Mouse (Mus musculus): ENCODE measurements around the gene Nfic.

Gene Nfic

DNA sequence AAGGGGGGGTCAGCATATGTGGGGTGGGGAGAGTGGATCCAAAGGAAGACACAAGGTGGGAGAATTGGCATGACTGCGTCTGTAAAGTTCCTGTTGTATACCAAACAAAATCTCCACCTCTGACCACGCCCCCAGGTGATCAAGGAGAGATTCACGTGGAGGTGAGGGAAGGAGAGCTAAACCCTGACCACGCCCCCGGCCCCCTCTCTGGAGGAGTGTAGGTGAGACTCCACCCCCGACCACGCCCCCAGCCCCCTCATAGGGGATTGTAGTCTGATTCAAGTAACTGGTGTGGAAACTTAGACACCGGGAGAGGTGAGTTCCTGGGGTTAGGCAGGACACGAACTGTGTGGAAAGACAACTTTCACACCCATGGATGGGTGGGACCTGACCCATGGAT lies 51.4 kb downstream of the Nfic start:
- no peak for DNase-seq (ENCODE audit: low read depth)

DNA sequence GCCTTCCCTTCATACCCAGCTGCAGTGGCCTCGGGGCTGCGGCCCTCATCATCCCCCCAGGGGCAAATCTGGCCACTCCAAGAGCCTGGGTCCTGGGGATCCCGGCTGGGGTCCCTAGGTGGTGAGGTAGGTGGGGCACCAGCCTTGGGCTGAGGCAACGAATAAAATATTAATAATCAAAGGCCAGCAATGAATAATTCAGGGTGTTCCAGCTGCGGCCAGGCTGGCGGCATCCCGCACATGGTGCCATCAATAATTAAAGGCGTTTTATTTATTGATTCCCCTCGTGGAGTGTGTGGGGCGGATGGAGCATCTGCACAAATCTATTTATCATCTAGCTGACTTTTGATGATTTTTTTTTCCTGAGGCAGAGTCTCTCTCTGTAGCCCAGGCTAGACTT lies 51.9 kb downstream of the Nfic start:
- no peak for DNase-seq (ENCODE audit: low read depth)

DNA sequence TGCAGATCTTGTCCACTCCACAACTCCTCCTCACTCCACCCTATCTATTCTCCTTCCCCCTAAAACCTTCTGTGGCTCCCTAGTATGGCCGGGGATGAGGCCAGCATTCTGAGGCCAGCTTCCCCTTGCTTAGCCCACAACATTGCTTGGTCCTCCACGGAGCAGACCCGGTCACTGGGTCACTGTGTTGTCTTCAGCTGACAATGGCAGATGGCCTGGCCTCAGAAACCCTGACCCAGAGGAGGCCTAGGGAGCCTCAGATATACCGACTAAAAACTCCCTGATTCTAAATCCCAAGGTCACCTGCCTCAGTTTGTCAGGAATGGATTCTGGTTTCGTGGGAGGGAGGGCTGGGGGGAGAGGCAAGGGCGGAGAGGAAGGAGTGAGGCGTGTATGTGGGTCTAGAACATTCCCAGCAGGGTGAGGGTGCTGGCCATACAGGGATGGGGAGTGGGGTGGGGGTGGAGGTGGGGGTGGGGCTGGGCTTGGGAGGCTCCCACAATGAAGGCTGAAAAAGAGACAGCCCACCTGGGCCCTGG lies 53.1 kb downstream of the Nfic start:
- no peak for DNase-seq (ENCODE audit: low read depth)

DNA sequence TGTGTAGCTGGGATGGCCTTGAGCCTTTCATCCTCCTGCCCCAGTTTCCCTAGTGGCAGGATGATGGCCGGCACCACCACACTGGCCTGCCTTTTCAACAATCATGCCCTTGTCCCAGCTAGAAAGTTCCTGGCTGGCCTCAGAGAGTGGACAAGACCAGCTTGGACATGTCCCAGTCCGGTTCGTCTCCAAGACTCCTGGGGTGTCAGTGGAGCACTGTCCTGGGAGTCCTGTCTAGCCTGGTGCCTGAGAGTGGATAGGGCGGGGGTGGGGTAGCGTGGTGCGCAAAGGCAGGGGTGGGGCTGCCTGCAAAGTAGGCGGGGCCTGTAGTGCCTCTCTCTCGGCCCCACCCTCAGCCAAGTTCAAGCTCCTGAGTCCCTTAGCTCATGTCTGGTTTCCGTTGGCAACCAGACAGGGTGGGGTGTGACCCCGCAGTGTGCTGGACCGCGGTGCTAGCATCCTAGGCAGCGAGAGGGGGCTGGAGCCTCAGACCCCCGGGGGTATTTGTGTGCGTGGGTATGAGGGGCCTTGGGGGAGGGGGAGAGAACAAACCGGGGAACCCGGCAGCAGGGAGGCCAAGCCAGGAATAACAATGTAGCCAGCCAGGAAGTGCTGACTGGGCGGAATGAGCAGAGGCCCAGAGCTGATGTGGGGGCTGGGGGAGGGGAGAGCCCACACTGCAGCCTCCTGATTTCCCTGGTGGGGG lies 53.8 kb downstream of the Nfic start:
- peak; percentile 69 for DNase-seq (ENCODE audit: low read depth)

DNA sequence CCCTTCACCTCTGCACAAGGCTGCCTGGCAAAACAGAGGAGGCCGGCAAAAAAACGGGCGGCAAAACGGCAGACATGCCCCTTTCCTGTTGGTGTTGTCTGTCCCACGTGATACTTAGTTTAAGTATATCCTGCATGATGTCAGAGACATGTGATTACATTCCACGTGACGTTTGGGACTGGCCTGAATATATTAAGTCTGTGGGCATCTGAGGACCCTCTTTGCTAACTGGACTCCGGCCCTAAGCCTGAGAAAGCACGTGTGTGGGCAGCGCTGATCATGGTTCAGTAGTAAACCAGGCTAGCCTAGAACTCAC lies 54.3 kb downstream of the Nfic start:
- DNase-seq (ENCODE audit: low read depth), result no peak

DNA sequence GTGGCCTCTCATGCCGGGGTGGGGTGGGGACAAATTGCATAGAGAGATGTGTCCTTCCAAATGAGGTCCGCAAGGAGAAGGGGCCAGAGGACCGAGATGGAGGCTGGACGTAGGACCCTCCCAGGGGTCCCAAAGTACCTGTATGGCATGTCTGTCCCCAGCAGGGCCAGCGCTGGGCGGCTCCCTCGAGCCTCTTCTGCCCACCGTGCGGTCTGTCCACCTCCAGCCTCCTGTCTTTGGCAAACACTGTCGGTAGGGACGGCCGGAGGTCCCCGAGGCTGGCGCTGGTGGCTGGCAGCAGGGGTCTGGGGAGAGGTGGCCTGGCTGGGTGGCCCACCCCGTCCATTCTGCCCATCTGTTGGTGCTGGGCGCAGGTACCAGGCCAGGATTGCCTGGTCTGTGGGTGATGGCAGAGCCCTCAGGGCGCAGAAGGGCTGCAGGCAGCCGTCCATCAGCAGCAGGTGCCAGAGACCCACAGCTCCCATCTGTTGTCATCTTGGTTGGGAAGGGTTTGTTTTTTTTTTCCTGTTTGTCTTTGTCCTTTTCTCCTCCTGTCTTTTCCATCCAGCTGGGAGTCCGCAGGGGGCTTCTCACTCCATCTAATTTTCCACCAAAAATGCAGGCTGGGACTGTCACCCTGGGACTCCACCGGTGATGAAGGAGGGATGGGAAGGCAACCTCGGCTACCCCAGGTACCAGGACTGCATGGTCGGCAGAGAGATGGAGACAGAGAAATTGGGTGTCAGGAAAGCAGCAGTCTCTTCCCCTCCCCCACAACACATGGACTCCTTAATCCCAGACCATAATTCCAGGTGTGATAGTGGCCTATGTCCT lies 54.8 kb downstream of the Nfic start:
- DNase-seq (ENCODE audit: low read depth), result no peak

DNA sequence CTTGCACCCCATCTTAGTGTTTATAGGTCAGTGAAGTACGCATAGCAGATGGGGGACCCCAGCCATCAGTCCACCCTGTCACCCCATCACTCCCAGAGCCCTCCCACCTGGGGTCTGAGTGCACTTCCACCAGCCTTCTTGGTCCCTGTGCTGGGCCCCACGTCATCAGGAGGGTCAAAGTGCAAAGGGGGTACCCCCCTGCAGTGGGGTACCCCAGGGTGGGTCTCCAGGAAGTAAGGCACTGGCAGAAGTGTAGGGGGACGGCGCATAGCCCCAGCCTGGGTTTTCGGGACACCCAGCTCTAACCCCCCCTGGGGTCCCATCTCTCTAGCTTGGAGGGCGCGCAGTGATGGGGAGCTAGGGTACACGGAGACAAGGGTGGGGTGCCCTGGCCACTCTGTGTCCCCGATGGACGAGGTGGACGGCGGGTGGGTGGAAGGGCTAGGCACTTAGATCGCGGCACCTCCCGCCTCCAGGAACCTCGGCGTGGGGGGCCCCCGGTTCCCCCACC lies 55.6 kb downstream of the Nfic start:
- DNase-seq (ENCODE audit: low read depth), result no peak

DNA sequence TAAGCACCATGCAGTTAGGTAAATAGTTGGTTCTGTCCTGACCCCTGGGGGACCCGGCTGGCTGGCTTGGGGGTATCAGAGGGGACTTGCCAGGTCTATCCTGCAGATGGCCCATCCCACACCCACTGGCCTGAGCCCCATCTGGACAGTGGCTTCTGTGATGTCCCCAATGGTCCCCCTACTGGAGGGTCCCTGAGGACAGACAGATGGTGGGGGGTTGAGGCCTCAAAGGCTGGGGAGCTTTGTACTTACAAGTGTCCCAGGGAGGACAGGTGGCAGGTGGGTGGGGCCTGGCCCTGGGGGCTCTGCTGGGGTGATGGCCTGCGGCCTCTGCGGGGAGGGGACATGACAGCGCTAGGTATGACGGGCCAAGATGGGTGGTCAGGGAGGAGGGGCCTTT lies 56.1 kb downstream of the Nfic start:
- DNase-seq (ENCODE audit: low read depth), result no peak

DNA sequence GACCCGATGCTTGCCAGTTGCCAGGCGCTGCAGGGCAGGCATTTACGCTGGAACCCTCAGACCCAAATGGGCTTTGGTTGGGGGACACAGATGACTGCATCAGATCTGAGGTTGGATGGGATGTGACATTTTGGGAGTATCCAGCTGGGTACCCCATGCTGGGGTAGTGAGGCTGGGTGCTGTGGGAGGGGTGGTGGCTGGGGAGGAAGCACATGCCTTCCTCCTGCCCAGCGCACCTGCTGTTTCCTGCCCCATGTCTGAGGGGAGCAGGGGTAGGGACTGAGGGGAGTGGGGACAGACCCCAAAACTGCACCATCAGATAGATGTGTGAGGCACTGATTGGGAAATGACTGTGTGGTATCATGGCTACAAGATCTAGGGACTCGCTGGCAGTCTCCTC lies 58.7 kb downstream of the Nfic start:
- no peak for DNase-seq (ENCODE audit: low read depth)

DNA sequence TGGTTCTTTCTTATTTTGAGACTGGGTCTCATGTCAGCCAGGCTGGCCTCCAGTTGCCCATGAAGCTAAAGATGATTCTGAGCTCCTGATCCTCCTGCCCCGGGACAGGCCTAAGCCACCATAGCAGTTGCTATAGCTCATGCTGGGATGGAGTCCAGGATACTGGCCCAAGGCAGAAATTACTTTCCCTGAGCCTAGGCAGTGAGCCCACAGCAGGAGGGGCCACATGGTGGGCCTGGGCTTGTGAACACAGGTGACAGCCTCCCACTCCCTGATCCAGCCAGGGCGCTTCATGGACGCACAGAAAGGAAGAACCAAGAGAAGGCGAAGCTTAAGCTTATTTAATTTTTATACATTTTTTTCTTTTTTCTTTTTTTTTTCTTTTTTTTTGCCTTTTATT lies 59.6 kb downstream of the Nfic start:
- no peak for DNase-seq (ENCODE audit: low read depth)

DNA sequence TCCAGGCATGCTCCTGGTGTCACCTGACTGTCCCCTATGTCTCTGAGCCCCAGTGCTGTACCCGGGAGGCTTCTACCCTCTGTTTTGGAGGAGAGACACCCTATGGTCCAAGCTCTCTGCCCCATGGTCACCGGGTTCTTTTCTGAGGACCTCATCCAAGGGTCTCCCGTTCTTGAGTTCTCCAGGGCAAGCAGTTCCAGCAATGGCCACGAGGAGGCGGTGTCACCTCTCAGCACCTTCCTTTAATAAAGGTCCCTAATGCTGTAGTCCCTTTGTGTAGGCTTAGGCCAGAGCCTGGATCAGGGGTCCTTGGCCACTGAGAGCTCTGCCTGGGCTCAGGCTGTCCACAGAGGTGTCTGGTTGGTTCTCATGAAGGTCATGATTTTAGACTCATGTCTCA lies 60.3 kb downstream of the Nfic start:
- DNase-seq (ENCODE audit: low read depth), result no peak

DNA sequence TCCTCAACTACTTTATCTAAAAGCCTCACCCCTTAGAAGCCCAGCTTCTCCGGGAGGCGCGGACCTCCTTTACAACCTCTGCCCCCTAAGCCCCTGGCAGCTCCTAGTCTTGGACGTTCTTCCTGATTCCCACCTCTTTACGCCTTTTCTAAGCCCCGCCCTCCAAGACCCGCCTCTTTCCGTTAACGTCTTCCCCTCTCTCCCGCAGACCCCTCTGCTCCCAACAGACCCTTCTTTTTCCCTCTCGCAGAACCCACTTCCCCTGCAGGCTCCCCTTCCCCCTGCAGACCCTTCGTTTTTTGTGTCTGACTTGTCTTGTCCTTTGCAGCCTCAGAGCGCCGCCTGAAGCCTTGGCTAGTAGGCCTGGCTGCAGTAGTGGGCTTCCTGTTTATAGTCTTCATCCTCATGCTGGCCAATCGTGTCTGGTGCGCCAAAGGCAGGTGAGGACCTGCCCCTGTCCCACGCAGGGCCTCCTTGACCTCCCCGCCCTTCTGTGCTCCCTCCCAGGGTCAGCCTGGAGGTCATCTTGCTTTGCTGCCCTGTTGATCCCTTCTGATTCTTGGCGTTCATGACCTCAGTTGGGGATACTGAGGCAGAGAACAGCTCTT lies 61.9 kb downstream of the Nfic start:
- DNase-seq (ENCODE audit: low read depth), result no peak

DNA sequence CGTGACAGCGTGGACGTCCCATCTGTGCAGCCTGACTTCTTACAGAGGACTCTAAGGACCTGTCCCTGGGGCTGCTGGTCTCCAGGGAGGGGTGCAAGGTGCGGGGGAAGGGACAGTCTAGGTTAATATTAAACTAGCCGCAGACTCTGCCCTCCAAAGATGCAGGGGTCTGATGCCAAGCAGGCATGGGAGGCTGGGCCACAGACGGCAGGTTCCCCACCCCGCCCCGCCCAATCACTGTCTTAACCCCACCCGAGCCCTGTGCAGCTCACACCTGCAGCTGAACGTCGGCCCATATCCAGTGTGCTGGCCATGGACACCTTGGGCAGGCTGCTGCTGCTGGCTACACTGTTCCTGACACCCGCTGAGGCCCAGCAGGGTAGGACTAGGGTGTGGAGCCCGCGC lies 62.7 kb downstream of the Nfic start, which contains the start of gene Smim24:
Gene Smim24, plus strand, starts transcription at position 271 of the 405 bp plus-strand sequence.
- DNase-seq (ENCODE audit: low read depth), result no peak

DNA sequence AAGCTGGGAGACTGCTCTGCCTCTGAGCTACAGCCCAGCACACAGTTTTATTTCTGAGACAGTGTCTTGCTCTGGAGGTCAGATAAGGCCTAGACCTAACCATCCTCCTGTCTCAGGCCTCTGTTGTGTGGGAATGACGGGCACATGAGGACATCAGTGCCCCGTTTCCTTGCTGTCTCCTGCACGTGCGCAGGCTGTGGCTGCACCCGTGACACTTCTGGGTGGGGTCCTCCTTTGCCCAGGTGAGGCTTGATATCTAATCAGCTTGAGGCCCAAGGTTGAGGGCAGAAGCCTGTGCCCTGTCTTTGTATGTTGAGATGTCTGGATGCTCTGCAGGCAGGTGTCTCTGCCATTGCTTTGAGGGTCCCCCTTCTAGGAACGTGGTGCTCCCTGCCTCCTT lies 63.2 kb downstream of the Nfic start:
- DNase-seq (ENCODE audit: low read depth), result no peak

DNA sequence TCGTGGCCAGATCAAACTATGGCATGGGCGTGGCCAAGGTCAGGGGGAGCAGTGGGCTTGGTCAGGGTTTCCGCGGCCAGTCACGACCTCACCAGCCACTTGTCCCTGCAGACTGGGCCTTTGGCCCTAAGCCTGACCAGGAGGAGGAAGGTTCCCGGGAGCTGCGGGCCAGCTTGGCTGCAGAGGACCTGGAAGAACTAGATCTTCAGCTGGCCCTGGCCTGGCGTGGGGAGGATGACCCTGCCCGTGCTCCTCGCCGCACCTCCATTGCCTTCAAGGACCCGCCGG lies 64.8 kb downstream of the Nfic start:
- no peak for DNase-seq (ENCODE audit: low read depth)

DNA sequence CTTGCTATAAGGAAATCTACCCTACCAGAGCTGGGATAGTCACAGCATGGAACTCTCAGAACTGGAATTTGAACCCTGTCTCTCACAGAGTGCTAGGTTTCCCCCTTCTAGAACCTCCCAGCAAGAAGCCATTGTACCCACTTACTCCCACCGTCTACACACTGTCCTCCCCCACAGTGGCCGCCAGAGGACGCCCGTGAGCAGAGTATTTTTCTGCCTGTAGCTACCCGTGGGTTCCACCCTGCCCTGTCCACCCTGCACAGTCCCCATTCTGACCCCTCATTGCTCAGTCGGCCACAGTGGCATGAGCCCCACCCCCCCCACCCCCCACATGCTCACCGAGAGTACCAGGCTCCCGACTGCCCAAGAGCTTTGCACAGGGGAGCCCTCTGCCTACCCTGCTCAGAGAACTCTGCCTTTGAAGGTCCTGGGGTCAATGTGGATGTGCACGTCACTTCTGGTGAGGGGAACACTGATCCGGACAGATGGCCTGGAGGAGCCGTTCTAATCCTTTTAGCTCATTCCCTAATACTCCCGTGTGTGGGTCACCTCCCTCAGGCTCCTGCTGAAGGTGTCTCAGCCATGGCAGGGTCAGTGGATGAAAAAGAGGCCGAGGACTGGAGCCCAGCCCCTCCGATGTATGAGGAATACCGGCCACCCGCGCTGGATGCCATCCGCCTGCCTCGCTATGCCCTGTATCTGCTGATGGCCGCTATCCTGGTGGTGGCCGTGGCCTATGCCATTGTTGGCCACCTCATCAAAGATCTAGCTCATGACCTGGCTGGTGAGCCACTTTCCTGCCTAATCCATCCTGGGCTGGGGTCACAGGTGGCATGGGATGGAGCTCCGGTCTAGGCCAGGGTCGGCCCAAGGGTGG lies 65.4 kb downstream of the Nfic start:
- DNase-seq (ENCODE audit: low read depth), result no peak

DNA sequence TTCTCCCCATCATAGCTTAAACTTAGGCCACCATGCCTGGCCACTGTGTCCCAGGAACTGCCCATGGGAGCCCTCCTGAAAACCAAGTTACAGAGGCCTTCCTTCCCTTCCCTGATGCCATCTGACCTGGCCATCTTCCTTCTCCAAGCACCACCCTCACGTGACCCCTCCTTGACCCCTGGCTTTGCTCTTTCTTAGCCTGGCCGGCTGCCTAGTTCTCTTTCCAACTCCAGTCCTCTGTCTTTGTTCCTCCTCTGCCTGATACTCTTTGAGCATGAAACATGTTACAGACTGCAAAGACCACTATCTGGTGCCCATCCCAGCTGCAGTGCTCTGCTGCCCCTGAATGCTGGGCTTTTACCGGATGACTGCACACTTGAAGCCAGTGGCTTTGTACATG lies 66.1 kb downstream of the Nfic start:
- DNase-seq (ENCODE audit: low read depth), result no peak

DNA sequence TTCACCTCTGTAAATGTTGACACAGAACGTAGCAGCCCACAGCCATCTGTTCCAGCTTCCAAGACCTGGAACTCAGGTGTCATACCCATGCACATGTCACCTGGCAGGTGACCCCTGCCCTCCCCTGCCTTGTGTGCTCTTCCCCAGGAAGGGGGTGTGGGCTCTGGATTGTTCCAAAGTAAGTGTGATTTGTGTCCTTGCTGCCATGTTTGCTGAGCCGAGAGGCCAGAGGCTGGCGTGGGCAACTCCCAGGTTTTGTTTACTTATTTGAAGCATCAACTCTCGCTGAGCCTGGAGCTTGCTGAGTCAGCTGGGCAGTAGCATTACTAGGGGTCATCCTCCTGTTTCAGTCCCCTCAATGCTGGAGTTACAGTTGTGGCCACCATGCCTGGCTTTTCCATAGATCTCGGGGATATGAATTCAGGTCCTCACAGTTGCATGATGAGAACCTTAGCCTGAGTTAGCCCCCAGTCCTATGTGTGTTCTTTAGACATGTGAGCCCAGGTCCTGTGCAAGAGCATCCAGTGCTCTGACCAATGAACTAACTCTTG lies 66.9 kb downstream of the Nfic start, which contains the start of gene Gm48552:
Gene Gm48552, plus strand, starts transcription at position 501 of the 551 bp plus-strand sequence.
- no peak for DNase-seq (ENCODE audit: low read depth)

DNA sequence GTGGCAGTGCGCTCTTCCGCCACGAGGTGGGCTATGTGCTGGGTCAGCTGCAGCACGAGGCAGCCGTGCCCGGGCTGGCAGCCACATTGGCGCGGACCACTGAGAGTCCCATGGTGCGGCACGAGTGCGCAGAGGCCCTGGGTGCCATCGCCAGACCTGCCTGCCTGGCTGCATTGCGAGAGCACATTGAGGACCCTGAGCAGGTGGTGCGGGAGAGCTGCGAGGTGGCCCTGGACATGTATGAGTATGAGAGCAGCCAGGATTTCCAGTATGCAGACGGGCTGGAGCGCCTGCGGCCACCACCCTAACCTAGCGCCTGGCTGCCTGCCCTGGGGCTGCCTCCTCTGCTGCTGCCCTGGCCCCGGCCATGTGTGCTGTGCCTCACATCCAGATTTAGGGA lies 67.7 kb downstream of the Nfic start:
- DNase-seq (ENCODE audit: low read depth), result no peak

DNA sequence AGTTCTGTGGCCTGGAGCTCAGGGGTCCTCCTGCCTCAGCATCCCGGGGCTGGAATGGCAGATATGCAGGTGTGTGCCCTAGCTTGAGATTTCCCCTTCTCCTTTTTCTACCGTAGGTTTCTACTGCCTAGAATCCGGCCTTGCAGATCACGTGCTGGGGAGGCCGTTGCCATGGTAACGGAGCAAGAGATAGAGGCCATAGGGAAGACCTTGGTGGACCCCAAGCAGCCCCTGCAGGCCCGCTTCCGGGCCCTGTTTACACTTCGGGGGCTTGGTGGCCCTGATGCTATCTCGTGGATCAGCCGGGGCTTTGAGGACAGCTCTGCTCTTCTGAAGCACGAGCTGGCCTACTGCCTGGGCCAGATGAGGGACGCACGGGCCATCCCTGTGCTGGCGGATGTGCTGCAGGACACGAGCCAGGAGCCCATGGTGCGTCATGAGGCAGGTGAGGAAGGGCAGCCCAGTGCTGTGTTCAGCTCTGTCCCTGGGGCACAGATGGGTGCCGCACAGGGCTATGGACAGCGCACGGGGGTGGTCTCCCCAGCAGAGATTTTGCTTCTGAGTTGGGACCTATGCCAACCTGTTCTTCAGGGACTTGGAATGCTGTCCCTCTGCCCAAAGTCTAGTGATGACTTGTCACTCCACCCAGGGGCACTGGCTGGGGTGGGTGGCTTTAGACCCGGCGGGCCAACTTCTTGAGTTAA lies 69.7 kb downstream of the Nfic start:
- DNase-seq (ENCODE audit: low read depth), result no peak

DNA sequence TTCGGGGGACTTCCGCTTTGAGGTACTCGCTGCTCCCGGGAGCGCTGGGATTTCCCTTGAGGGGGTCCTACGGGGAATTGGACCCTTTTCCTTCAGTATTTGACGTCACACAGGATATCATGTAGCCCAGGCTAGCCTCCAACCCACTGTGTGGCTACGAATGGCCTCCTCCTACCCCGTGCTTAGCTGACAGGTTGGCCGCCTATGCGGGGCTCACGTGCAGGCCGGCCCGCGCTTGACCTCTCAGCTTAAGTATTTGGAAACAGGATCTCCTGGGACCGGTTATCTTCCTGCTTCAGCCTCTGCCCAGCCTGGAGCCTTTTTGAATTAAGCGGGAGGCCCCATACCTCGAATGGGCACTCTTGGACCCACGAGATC lies 70.8 kb downstream of the Nfic start:
- DNase-seq (ENCODE audit: low read depth), result no peak
